Mouse (Mus musculus) left cerebral cortex, postnatal 25 days (tissue): ENCODE measurements at regions not wholly inside any gene's neighbourhood (a gene's known extent, or its start where the extent isn't known, plus 50 kb on each side); places are given as distances from the start of the nearest gene placed in this dataset.

ENCODE experiments used
- DNase-seq, 2 experiments: peaks; one replicate each; pipeline ENCODE4 v3.0.0; 2022; ENCODE audit warnings: low spot score in 2 of 2, mixed read lengths in 1 of 2
- intact Hi-C: fragments of 180-260 bp; cut with DNase I; formaldehyde crosslinking; loops from one replicate; pipeline ENCODE4 v1.15.1; 2025

GRCm38 (mm10) chr10:119061958-119062599, 177.8 kb downstream of the Cand1 start:
- intact Hi-C loops, result loop anchor here (5.0 kb wide), 1 partner anchor 195 kb away; no protein-coding TSS in a partner anchor

GRCm38 (mm10) chr10:119061349-119061850, 178.5 kb downstream of the Cand1 start:
- no peak for DNase-seq
- intact Hi-C loops, result loop anchor here (5.0 kb wide), 1 partner anchor 194 kb away; no protein-coding TSS in a partner anchor

More at GRCm38 (mm10) chr10:119061958-119062599, 177.8 kb downstream of the Cand1 start:
- DNase-seq, result peak in 1 of 2 experiments; percentile 43

GRCm38 (mm10) chr10:119058493-119059020, 181.3 kb downstream of the Cand1 start:
- intact Hi-C loops, result no loop called here
- no peak for DNase-seq

DNA sequence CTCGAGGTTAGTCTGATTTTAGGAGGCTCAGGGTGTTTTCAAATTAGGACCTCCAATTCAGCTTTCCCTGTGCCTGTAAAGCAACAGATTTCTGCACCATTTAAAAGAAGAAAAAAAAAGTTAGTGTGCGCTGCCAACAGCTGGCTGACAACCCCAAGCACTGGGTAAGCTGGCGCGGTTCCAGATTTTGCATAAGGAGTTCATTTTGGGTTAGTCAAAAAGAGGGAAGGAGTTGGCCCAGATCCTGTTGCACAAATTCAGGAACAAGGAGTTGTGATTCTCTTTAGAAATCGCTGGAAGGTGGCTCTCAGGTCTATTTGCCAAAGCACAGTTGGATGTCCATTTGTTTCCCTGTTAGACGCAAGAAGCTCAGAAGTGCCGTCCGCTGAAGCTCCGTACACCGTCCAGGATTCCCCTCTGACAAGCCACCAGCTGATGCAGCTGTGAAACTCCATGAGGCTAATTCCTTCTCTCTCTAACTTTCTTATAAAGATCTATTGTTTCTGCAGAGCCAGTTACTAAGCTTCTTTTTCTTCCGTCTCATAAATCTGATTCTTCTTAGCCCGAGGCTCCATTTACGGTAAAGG, 184.6 kb downstream of the Cand1 start:
- DNase-seq, result peak; percentile 73 to 82
- intact Hi-C loops, result no loop called here

DNA sequence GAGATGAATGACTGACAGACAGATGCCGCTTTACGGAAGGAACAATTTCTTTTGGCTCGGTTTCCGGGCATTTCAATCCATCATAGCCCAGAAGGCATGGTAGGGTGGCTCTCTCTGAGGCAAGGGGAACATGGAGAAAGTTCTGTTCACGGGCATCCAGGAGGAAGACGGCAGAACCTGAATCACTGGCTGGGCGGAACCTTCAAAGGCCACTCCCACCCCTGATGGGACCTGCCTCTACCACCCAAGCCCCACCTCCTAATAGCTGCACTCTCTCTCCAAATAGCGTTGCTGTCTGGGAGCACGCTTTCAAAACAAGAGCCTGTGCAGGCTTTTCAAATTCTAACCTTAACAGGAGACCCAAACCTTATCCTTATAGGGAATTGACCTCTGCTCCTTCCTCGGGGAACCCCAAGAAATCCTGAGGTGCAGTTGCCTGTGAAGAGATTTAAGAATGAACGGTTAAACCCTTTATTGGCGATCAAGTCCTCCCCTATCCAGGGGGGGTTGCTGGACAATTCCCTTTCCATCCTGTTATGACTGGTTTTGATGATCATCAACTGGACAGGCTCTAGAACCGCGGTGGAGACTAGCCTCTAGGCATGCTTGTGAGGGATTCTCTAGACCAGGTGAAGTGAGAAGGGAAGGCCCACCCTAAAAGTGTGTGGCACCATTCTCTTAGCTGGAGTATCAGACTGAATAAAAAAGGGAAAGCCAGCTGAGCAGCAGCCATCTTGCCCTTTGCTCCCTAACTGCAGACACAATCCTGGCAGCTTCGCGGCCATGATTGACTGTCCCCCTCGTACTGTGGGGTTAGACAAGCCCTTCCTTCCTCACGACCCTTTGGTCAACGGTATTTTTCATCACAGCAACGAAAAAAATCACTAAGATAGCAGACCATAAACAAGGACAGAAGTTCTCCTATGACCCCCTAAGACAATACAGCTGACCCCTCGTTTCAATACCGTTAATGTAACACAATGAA, 184.5 kb upstream of the Dyrk2 start:
- intact Hi-C loops, result loop anchor here (5.0 kb wide), 1 partner anchor 82 kb away; no protein-coding TSS in a partner anchor
- no peak for DNase-seq

DNA sequence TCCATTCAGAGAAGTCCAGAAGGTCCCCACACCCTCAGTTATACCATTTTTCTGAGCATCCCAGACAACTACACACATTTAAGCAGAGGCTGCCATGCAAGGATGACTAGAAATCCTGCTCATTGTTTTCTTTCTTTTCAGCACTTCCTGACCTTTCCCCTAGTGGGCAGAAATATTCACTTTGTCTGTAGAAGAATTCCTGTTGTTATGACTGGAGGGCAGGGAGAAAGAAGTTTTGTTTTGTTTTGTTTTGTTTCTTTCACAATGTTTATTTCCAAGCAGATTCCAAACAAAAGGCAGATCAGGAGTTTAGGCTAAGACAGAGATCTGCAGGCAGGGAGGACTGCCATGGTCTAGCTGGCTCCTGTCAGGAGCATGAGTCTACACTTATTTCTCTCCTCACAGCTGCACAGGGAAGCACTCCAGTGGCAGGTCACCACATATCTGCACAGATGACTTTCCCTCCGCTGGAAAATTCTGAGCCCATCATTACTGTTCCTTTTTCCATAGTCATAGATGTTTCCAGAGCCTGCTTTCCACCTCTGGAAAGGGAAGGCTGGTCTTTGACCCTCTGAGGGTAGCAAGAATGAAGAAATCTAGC, 182.5 kb upstream of the Dyrk2 start:
- intact Hi-C loops, result loop anchor here (5.0 kb wide), 1 partner anchor 80 kb away; no protein-coding TSS in a partner anchor
- DNase-seq, result no peak

- intact Hi-C loops, result loop anchor here (5.0 kb wide), 1 partner anchor 79 kb away; no protein-coding TSS in a partner anchor
- DNase-seq, result no peak
Measured at GRCm38 (mm10) chr10:119051598-119051997, 181.6 kb upstream of the Dyrk2 start.

GRCm38 (mm10) chr10:119050017-119050685, 180.1 kb upstream of the Dyrk2 start:
- DNase-seq, result no peak
- intact Hi-C loops, result loop anchor here (5.0 kb wide), 1 partner anchor 78 kb away; no protein-coding TSS in a partner anchor

GRCm38 (mm10) chr10:119048643-119049420, 178.8 kb upstream of the Dyrk2 start:
- intact Hi-C loops, result no loop called here
- no peak for DNase-seq

GRCm38 (mm10) chr10:119045059-119045458, 175.1 kb upstream of the Dyrk2 start:
- no peak for DNase-seq
- intact Hi-C loops, result no loop called here

DNA sequence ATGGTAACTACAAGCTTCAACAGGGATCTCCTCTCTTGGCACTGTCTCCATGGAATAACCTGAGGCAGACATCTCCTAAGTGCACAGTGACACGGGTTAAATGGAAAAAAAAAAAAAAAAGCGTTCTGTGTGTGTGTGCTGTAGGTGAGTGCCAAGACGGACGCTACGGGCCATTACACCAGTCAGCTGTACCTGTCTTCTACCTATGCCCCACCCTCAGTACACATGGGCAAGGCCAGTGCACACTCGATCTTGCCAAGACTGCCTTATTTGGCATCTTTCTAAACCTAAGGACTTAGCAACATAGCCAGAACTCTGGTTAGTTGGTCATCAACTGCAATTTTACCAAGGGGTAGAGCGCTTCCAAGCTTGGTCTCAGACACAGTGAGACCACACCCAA, 173.1 kb upstream of the Dyrk2 start:
- intact Hi-C loops, result no loop called here
- no peak for DNase-seq

GRCm38 (mm10) chr10:119040205-119040604, 170.2 kb upstream of the Dyrk2 start:
- intact Hi-C loops, result no loop called here
- DNase-seq, result no peak

- DNase-seq, result no peak
- intact Hi-C loops, result no loop called here
Measured at GRCm38 (mm10) chr10:119039732-119040131, 169.7 kb upstream of the Dyrk2 start.

- intact Hi-C loops, result no loop called here
- DNase-seq, result no peak
Measured at GRCm38 (mm10) chr10:119038991-119039390, 169.0 kb upstream of the Dyrk2 start.

- DNase-seq, result no peak
- intact Hi-C loops, result no loop called here
Measured at GRCm38 (mm10) chr10:119037781-119038180, 167.8 kb upstream of the Dyrk2 start.

DNA sequence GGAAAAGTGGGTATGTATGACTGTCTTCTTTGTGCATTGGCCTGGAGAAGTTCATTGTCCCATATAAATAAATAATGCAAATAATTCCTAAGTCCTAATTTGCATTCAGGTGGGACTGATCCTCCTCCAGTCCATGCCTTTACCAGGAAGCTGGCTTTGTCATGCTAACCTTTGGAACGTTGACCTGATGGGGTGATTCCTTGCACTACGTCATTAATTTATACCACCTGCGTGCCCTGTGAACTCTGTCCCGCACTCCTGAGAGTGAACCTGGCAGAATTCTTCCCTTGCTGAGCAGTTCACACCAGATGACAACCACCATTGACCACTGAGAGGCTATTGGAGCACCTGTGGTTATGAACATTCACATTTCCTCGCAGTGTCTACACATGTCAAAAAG, 165.9 kb upstream of the Dyrk2 start:
- DNase-seq, result no peak
- intact Hi-C loops, result no loop called here

- DNase-seq, result no peak
- intact Hi-C loops, result loop anchor here (5.0 kb wide), 1 partner anchor 132 kb away; no protein-coding TSS in a partner anchor
Measured at GRCm38 (mm10) chr10:119034396-119034795, 164.4 kb upstream of the Dyrk2 start.
